Mouse (Mus musculus): Measurements from ENCODE around the gene Cul9.
"Not testable (repeated sequence)": the region's sequence is repeated elsewhere in the genome, so short reads cannot be mapped to it uniquely, and the experiment has no call there.

Cul9 gene

GRCm38 (mm10) chr17:46503847-46504638 is 42.1 kb downstream of the Cul9 start:
- no peak for DNase-seq (ENCODE audit: low spot score in 2 of 2)

GRCm38 (mm10) chr17:46502775-46503174 is 43.4 kb downstream of the Cul9 start:
- DNase-seq (ENCODE audit: low spot score in 2 of 2), result no peak

- DNase-seq (ENCODE audit: low spot score in 2 of 2), result no peak
These were observed 48.2 kb downstream of the Cul9 start for GRCm38 (mm10) chr17:46497956-46498355.

GRCm38 (mm10) chr17:46496623-46497434 is 49.4 kb downstream of the Cul9 start, which contains the start of gene Dnph1:
Dnph1 (plus strand) TSS chr17:46496711.
- peak; percentile 54 to 60 for DNase-seq (ENCODE audit: low spot score in 2 of 2)

GRCm38 (mm10) chr17:46496081-46496480 is 50.1 kb downstream of the Cul9 start:
- not testable (repeated sequence) for DNase-seq (ENCODE audit: low spot score in 2 of 2)

GRCm38 (mm10) chr17:46495486-46495885 is 50.7 kb downstream of the Cul9 start:
- no peak for DNase-seq (ENCODE audit: low spot score in 2 of 2)

- no peak for DNase-seq (ENCODE audit: low spot score in 2 of 2)
These were observed 58.8 kb downstream of the Cul9 start, which contains the start of gene Ttbk1 for GRCm38 (mm10) chr17:46487431-46487830. Ttbk1 (minus strand) TSS chr17:46487675.

- DNase-seq (ENCODE audit: low spot score in 2 of 2), result no peak
These were observed 59.2 kb downstream of the Cul9 start for GRCm38 (mm10) chr17:46486995-46487394.

- peak in 1 of 2 experiments; percentile 31 for DNase-seq (ENCODE audit: low spot score in 2 of 2)
These were observed 61.7 kb downstream of the Cul9 start for GRCm38 (mm10) chr17:46484461-46484875.

- DNase-seq (ENCODE audit: low spot score in 2 of 2), result peak in 1 of 2 experiments; percentile 19
These were observed 62.2 kb downstream of the Cul9 start for GRCm38 (mm10) chr17:46484021-46484431.

GRCm38 (mm10) chr17:46483561-46484001 is 62.6 kb downstream of the Cul9 start:
- DNase-seq (ENCODE audit: low spot score in 2 of 2), result no peak

GRCm38 (mm10) chr17:46477286-46477685 is 68.9 kb downstream of the Cul9 start:
- no peak for DNase-seq (ENCODE audit: low spot score in 2 of 2)

GRCm38 (mm10) chr17:46476601-46477000 is 69.6 kb downstream of the Cul9 start:
- no peak for DNase-seq (ENCODE audit: low spot score in 2 of 2)

GRCm38 (mm10) chr17:46467830-46468229 is 78.4 kb downstream of the Cul9 start:
- DNase-seq (ENCODE audit: low spot score in 2 of 2), result no peak

GRCm38 (mm10) chr17:46462226-46462625 is 84.0 kb downstream of the Cul9 start:
- DNase-seq (ENCODE audit: low spot score in 2 of 2), result no peak

GRCm38 (mm10) chr17:46461347-46461746 is 84.8 kb downstream of the Cul9 start:
- DNase-seq (ENCODE audit: low spot score in 2 of 2), result no peak

GRCm38 (mm10) chr17:46460673-46461072 is 85.5 kb downstream of the Cul9 start:
- DNase-seq (ENCODE audit: low spot score in 2 of 2), result no peak

GRCm38 (mm10) chr17:46458439-46458838 is 87.7 kb downstream of the Cul9 start:
- DNase-seq (ENCODE audit: low spot score in 2 of 2), result no peak

- peak; percentile 30 to 38 for DNase-seq (ENCODE audit: low spot score in 2 of 2)
These were observed 88.4 kb downstream of the Cul9 start for GRCm38 (mm10) chr17:46457791-46458190.

GRCm38 (mm10) chr17:46455110-46455691 is 91.0 kb downstream of the Cul9 start:
- DNase-seq (ENCODE audit: low spot score in 2 of 2), result no peak

GRCm38 (mm10) chr17:46454539-46454938 is 91.6 kb downstream of the Cul9 start:
- DNase-seq (ENCODE audit: low spot score in 2 of 2), result no peak

GRCm38 (mm10) chr17:46453970-46454411 is 92.2 kb downstream of the Cul9 start:
- no peak for DNase-seq (ENCODE audit: low spot score in 2 of 2)
